Mouse (Mus musculus) midbrain, embryonic 15.5 days (tissue): ENCODE measurements at regions not wholly inside any gene's neighbourhood (a gene's known extent, or its start where the extent isn't known, plus 50 kb on each side); places are given as distances from the start of the nearest gene placed in this dataset.
"Not testable (repeated sequence)": the region's sequence is repeated elsewhere in the genome, so short reads cannot be mapped to it uniquely, and the experiment has no call there.

Source experiments
- ATAC-seq: fragments of 200-750 bp; cut with Nextera tagmentation; replicated peaks from 2 replicates; pipeline ENCODE4 v1.8.0; 2017; ENCODE audit warnings: moderate TSS enrichment
- H3K27ac ChIP-seq: fragments of 300-500 bp; sonication (generic); 2 replicates; pipeline ENCODE4 v1.5.1; 2015; ENCODE audit warnings: mild to moderate bottlenecking, inconsistent platforms
- H3K27me3 ChIP-seq: fragments of 300-500 bp; sonication (generic); replicated peaks from 2 replicates; pipeline ENCODE4 v1.6.1; 2015; ENCODE audit warnings: inconsistent platforms
- H3K36me3 ChIP-seq: fragments of 300-500 bp; sonication (generic); replicated peaks from 2 replicates; pipeline ENCODE4 v1.6.1; 2015; ENCODE audit warnings: inconsistent platforms
- H3K4me1 ChIP-seq: fragments of 300-500 bp; sonication (generic); 2 replicates; pipeline ENCODE4 v1.6.1; 2015; ENCODE audit warnings: inconsistent platforms
- H3K4me2 ChIP-seq: fragments of 300-500 bp; sonication (generic); 2 replicates; pipeline ENCODE4 v1.6.1; 2015; ENCODE audit warnings: inconsistent platforms, mild to moderate bottlenecking, moderate library complexity
- H3K4me3 ChIP-seq: fragments of 300-500 bp; sonication (generic); 2 replicates; pipeline ENCODE4 v1.5.1; 2015; ENCODE audit warnings: mild to moderate bottlenecking, inconsistent platforms
- H3K9ac ChIP-seq: fragments of 300-500 bp; sonication (generic); 2 replicates; pipeline ENCODE4 v1.6.1; 2015; ENCODE audit warnings: mild to moderate bottlenecking, inconsistent platforms
- H3K9me3 ChIP-seq: fragments of 300-500 bp; sonication (generic); 2 replicates; pipeline ENCODE4 v1.6.1; 2016; ENCODE audit warnings: inconsistent platforms
- WGBS: fragments of 180-500 bp; shearing (Covaris S2); methylation state at CpG from one replicate; pipeline ENCODE4 v1.1.7; 2015; ENCODE audit warnings: mixed read lengths; 5-methylcytosine and 5-hydroxymethylcytosine counted together

DNA sequence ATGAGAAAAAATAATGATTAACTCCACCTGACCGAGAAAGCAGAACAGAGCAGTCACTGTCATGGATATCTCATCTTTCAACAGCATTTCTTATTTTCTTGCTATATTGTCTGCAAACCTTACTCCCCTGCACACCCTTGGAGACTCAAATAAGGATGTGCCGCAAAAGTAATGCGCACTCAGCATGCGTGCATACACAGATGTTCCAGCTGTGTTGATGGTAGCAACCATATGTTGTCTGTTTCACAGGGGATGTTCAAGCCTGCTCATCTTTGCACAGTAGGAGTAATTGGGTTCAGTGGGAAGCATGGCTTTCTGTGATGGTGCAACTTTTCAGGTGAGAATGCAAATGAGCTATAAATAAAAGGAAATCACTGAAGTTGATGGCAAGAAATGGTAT lies 1182.9 kb upstream of the Manea start:
- Histone ChIP-seq H3K27ac (no peak overlapping the region), H3K4me1 (no peaks in the 10 kb centered on the region), H3K4me2 (no peak overlapping the region), H3K9ac (no peak overlapping the region), H3K36me3 (no peaks in the 10 kb centered on the region), H3K27me3 (no peaks in the 10 kb centered on the region), H3K4me3 (no peak overlapping the region), H3K9me3 (no peaks in the 10 kb centered on the region)
- ATAC-seq: no peak
- WGBS: 85% methylated on average over 4 of the region's 4 CpGs

DNA sequence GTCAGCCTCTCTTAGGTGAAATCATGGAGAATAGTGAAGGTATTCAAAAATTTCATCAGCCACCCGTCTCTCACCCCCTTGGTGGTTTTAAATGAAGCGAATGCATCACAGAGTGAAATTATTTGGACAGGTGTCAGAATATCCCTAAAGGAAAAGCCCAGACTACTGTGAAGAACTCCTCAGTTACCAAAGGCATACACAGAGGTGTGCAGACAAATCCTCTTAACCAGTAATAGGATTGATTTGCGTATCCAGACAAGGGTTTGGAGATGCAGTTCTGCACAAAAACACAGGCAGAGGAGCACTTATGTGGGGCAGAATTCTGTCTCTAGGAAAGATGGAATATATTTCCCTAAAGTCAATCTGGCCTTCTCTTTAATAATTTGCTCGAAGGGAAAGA lies 1173.6 kb upstream of the Manea start:
- no peak overlapping the region for H3K4me3 ChIP-seq
- peak overlapping the region; percentile 24; the same call in 1 of the 2 replicates for H3K27ac ChIP-seq
- H3K9me3 ChIP-seq: no peaks in the 10 kb centered on the region
- H3K9ac ChIP-seq: no peak overlapping the region
- 28% methylated on average over 4 of the region's 4 CpGs for WGBS
- no peaks in the 10 kb centered on the region; the same call in none of the 2 replicates for H3K27me3 ChIP-seq
- ATAC-seq: peak; percentile 52; the same call in 1 of the 2 replicates
- H3K4me2 ChIP-seq: no peak overlapping the region
- H3K4me1 ChIP-seq: no peaks in the 10 kb centered on the region
- H3K36me3 ChIP-seq: no peaks in the 10 kb centered on the region

DNA sequence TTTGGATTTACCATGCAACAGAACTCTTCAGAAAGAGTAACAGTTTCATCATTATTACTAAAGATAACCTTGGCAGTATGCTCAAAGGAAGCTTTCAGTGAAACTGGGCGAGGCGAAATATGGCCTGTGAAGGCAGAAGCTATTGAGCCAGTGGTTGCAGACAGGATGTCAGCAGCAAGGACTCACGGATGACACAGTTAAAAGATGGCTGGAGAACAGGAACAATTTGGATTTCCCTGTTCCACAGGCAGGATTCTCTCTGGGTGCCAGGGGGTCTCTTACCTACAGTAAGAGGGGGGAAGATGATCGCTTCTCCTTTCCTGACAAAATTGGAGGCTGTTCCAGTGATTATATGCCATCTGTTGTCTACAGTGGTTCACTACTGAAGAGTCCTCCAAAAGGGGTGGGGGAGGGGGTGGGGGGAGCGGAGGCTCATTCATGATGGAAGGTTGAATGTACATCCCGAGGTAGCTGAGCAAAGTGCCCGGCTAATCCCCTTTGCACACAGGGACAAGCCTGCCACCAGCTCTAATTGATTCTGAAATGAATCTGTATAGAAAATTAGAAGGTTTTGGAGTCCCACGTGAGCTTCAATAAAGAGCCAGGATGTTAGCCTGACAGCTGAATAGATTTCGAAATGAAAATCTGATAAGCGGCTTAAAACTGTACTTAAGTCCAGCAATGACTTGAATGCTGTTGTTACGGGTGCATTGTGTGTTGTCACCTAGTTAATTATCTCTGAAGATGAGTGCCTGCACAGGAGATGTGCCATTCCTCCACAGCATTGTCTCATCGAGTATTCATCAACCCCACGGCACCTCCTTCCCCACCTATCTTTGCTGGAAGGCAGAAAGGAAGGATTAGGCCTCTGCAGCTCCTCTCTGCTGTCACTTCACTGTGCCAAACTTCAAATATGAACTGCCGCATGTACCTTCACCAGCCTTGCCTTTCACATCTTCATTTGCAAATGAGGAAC lies 1158.4 kb upstream of the Manea start:
- Histone ChIP-seq H3K27me3 (peaks cover 15% of the 10 kb centered on the region), H3K9ac (no peak overlapping the region), H3K27ac (peak overlapping the region; percentile 76), H3K4me2 (peak overlapping the region; percentile 32), H3K36me3 (no peaks in the 10 kb centered on the region), H3K4me1 (peaks cover 14% of the 10 kb centered on the region), H3K4me3 (peak overlapping the region; percentile 10; the same call in 1 of the 2 replicates), H3K9me3 (no peaks in the 10 kb centered on the region)
- peak; percentile 93 for ATAC-seq
- WGBS: 10% methylated on average over 14 of the region's 14 CpGs

DNA sequence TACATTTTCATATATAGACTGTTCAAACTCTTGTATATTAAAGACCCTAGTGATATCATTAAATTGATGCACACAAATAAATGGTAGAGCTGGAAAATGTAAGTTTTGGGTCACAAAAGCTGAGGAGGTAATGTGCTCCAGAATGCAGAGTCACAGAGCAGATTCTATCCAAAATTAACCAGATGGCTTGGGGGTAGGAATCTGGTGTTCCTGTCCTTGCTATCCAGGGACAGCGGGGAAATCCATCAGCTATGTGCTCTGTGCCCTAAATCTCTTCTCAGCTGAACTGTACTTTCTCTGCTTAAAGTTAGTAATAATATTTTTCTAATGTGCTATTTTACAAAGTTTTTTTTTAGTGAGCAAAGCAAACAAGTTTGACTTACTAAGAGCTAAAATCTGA lies 1151.2 kb upstream of the Manea start:
- no peak overlapping the region for H3K9ac ChIP-seq
- no peaks in the 10 kb centered on the region for H3K9me3 ChIP-seq
- ATAC-seq: no peak
- H3K36me3 ChIP-seq: no peaks in the 10 kb centered on the region
- no peak overlapping the region for H3K4me3 ChIP-seq
- H3K4me1 ChIP-seq: no peaks in the 10 kb centered on the region
- WGBS: 87% methylated on average over 1 of the region's 1 CpGs
- H3K27me3 ChIP-seq: peaks cover 9% of the 10 kb centered on the region; the same call in 1 of the 2 replicates
- H3K4me2 ChIP-seq: no peak overlapping the region
- H3K27ac ChIP-seq: no peak overlapping the region

DNA sequence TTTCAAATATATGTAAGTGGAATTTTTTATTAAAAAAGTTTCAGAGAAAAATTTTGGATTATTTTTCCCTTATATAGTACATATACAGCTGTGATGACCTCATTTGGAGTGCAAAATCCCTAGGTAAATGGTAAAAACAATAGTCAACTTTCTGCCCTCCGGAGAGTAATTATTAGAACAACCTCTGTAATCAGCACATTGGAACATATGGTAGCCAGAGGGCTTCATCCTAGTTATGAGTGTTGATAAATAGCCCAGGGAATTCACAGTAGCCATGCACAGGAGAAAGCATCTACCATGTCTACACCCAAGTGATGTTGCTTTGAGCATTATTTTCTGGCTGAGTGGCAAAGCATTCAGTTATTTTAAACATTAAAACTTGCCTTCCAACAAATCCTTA lies 1150.6 kb upstream of the Manea start:
- peaks cover 9% of the 10 kb centered on the region; the same call in 1 of the 2 replicates for H3K27me3 ChIP-seq
- no peaks in the 10 kb centered on the region for H3K9me3 ChIP-seq
- H3K36me3 ChIP-seq: no peaks in the 10 kb centered on the region
- no peaks in the 10 kb centered on the region for H3K4me1 ChIP-seq
- no peak overlapping the region for H3K4me3 ChIP-seq
- WGBS: 93% methylated on average over 1 of the region's 1 CpGs
- no peak overlapping the region for H3K27ac ChIP-seq
- H3K4me2 ChIP-seq: no peak overlapping the region
- no peak for ATAC-seq
- no peak overlapping the region for H3K9ac ChIP-seq

DNA sequence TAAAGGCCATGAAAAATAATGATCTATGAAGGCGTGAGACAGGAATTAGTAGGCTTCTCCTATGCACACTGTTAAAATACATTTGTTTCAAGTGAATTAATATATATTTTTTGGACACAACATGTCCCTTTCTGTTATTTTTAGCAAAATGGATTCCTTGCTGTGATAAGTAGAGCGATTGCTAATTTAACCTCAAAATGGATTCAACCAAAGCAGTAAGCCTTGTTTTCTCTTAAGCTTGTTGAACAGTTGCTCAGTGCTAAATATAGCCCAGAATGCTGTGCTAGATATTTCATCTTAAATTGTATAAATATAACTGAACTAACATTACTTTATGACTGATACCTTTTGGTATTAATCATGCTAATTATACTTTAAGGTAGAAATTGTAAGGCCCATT lies 1144.6 kb upstream of the Manea start:
- Histone ChIP-seq H3K4me1 (no peaks in the 10 kb centered on the region), H3K4me2 (no peak overlapping the region), H3K4me3 (no peak overlapping the region), H3K36me3 (no peaks in the 10 kb centered on the region), H3K9ac (no peak overlapping the region), H3K9me3 (no peaks in the 10 kb centered on the region), H3K27ac (no peak overlapping the region), H3K27me3 (no peaks in the 10 kb centered on the region)
- WGBS: 91% methylated on average over 2 of the region's 2 CpGs
- no peak for ATAC-seq

DNA sequence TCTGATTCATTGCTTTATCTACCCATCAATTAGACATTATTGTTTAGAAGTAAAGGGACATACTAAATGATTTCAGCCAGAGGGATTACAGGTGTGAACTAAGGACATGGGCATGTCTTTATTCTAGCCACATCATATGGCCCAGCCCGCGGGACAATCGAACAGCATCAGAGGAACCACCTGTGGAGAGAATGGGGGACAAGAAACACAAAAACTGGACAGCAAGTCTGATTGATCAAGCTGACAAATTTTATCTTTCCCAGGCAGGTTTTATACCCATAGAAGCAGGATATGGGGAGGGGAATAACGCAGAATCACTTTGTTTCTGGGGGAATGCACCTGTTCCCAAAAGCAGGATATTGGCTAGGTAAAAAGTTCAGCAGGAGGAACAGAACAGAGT lies 1103.2 kb upstream of the Manea start:
- H3K4me3 ChIP-seq: no peak overlapping the region
- no peak for ATAC-seq

DNA sequence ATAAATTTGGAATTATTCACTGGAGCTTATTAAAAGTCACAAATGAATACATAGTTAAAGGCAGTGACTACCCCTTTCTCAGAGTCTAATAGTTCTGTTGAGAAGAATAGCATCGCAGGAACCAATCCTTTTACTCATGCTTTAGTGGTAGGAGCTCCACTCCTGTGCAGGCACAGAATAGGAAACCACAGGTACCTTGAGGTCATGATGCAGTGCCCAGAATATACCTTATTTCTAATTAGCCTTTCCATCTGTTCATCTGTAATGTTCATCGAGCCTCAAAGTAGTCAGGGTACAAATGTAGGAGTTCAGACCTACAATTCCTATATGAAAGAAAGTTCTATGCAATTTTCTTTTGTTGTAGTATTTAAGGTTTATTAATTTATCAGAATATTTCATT lies 1099.6 kb upstream of the Manea start:
- H3K4me2 ChIP-seq: no peak overlapping the region
- H3K9ac ChIP-seq: no peak overlapping the region
- 91% methylated on average over 2 of the region's 2 CpGs for WGBS
- no peaks in the 10 kb centered on the region for H3K9me3 ChIP-seq
- H3K4me3 ChIP-seq: no peak overlapping the region
- H3K27me3 ChIP-seq: no peaks in the 10 kb centered on the region
- H3K36me3 ChIP-seq: no peaks in the 10 kb centered on the region
- H3K27ac ChIP-seq: no peak overlapping the region
- H3K4me1 ChIP-seq: no peaks in the 10 kb centered on the region
- ATAC-seq: no peak

More for the DNA sequence above, 1103.2 kb upstream of the Manea start:
- no peaks in the 10 kb centered on the region for H3K36me3 ChIP-seq
- H3K9ac ChIP-seq: no peak overlapping the region
- H3K27ac ChIP-seq: no peak overlapping the region
- no peaks in the 10 kb centered on the region for H3K9me3 ChIP-seq
- H3K4me1 ChIP-seq: no peaks in the 10 kb centered on the region
- H3K4me2 ChIP-seq: no peak overlapping the region
- WGBS: 89% methylated on average over 4 of the region's 4 CpGs
- H3K27me3 ChIP-seq: no peaks in the 10 kb centered on the region

DNA sequence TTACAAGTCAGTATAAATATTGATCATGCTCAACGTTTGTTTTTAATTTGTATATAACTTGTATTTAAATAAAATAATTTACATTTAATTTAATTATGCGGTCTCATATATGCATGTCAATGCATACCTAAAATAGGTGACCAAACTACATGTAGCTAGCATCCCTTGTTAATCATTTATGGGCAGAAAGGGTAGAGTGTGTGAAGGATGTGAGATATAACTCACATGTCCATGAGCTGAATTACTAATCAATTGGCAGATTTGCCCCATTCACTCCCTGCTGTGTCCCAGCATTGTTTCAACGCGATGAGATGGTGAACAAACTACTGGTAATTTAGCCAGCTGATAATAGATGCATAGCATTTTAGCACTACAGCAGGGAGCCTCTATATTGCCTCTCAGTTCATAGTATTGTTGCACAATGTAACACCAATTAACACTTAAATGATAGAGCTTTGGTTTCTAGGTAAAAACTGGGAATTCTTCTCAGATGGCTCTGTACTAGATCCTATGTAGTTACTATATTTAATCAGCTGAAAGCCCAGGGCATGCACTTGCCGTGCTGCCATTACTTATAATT lies 1082.6 kb upstream of the Manea start:
- Histone ChIP-seq H3K4me1 (no peaks in the 10 kb centered on the region), H3K36me3 (no peaks in the 10 kb centered on the region), H3K4me3 (no peak overlapping the region), H3K9ac (no peak overlapping the region), H3K9me3 (no peaks in the 10 kb centered on the region), H3K27me3 (no peaks in the 10 kb centered on the region), H3K4me2 (no peak overlapping the region), H3K27ac (no peak overlapping the region)
- WGBS: 60% methylated on average over 5 of the region's 5 CpGs
- no peak for ATAC-seq

DNA sequence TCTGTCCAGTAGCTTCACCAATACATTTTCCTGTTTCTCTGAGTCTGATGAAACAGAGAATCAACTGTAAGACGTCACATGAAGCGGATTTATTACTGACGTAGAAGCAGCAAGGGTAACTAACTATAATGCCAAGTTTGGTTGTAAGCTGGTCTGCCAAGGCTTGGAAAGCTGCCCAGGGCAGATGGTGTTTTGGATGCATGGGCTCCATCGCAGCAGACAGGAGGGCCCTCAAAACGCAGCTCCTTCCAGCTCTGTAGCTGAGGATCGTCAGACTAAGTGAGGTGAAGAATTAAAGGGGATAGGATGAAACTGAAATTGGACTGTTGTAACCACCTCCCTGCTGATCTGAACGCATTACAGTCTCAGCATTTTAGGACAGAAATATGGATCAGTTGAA lies 1079.2 kb upstream of the Manea start:
- ATAC-seq: no peak
- Histone ChIP-seq H3K27ac (no peak overlapping the region), H3K4me3 (no peak overlapping the region), H3K9ac (no peak overlapping the region), H3K9me3 (no peaks in the 10 kb centered on the region), H3K36me3 (no peaks in the 10 kb centered on the region), H3K4me2 (no peak overlapping the region), H3K4me1 (no peaks in the 10 kb centered on the region), H3K27me3 (no peaks in the 10 kb centered on the region)
- WGBS: 78% methylated on average over 7 of the region's 7 CpGs

DNA sequence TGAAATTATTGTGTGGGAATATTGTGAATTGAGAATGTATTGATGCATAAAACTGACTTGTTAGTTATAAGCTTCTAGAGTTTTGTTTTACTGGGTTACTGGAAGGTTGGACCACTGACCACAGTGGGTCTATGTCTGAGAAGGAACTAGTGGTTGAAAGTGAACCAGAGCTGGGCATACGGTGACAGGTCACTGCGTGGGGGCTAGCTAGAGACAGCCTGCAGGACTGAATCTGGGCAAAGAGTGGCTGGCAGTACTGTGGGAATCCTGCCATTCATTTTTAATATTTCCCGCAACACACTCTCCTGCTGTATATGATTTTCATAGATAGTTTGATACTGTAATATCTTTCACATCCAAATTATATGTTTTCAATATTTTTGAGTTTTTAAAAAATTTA lies 1077.2 kb upstream of the Manea start:
- H3K4me1 ChIP-seq: no peaks in the 10 kb centered on the region
- H3K27ac ChIP-seq: no peak overlapping the region
- 90% methylated on average over 3 of the region's 3 CpGs for WGBS
- H3K36me3 ChIP-seq: no peaks in the 10 kb centered on the region
- no peak for ATAC-seq
- no peak overlapping the region for H3K4me3 ChIP-seq
- no peak overlapping the region for H3K4me2 ChIP-seq
- H3K27me3 ChIP-seq: no peaks in the 10 kb centered on the region
- no peak overlapping the region for H3K9ac ChIP-seq
- no peaks in the 10 kb centered on the region for H3K9me3 ChIP-seq

DNA sequence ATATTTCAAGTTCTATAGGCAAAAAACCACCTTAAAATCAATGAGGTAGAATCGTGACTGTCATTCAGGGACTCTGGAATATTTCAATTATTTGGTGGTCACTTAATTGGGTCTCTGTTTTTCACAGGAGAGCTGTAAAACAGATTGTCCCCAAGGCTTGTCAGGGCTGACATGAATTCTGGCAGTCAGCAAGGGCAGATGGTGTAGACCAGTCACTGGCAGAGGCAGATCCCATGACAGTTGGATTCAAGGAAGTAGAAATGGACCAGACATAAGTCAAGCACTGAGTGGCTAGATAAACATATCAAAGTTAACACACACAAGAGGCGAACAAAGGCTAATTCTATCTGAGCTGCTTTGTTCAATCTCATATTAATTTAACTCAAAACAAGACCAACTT lies 1071.8 kb upstream of the Manea start:
- ATAC-seq: no peak
- Histone ChIP-seq H3K27me3 (no peaks in the 10 kb centered on the region), H3K27ac (no peak overlapping the region), H3K4me3 (no peak overlapping the region), H3K9me3 (no peaks in the 10 kb centered on the region), H3K4me1 (no peaks in the 10 kb centered on the region), H3K9ac (no peak overlapping the region), H3K36me3 (no peaks in the 10 kb centered on the region), H3K4me2 (no peak overlapping the region)
- 80% methylated on average over 2 of the region's 2 CpGs for WGBS

DNA sequence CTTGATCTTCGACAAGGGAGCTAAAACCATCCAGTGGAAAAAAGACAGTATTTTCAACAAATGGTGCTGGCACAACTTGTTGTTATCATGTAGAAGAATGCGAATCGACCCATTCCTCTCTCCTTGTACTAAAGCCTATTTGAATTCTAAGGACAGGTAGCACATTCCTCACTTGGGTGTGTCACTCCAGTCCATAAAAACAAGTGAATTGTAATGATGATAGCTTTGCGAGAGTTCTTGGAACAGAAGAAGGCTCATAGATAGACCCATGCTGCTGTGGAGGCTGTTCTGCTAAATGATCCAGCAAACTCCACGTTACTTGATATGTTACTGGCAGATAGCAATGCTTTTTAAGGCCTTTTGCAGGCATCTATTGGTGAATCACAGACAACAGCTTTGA lies 1038.2 kb upstream of the Manea start:
- 92% methylated on average over 5 of the region's 5 CpGs for WGBS
- not testable (repeated sequence) for H3K9me3 ChIP-seq, H3K9ac ChIP-seq, H3K4me3 ChIP-seq, H3K27me3 ChIP-seq, ATAC-seq, H3K27ac ChIP-seq, H3K36me3 ChIP-seq, H3K4me2 ChIP-seq, H3K4me1 ChIP-seq
